Mouse (Mus musculus) heart, adult 2 months (tissue): Measurements from ENCODE around the gene Casc1. TPM values are rescaled to one million over a fixed set of nuclear protein-coding genes. Genes with fewer than 3 reads are reported as not detected.

ENCODE experiments used
- DNase-seq, 2 experiments: peaks; one replicate each; pipeline ENCODE4 v3.0.0; 2021
- H3K27ac ChIP-seq: fragments of 200-600 bp; 2 replicates; pipeline ENCODE4 v1.8.1; 2022
- H3K27me3 ChIP-seq: fragments of 200-500 bp; 2 replicates; pipeline ENCODE4 v1.6.1; 2012; ENCODE audit warnings: mild to moderate bottlenecking, low read length, inconsistent platforms, mixed read lengths; ENCODE audit not compliant: control insufficient read depth, insufficient read depth
- H3K36me3 ChIP-seq: fragments of 200-500 bp; 2 replicates; pipeline ENCODE4 v1.6.1; 2012; ENCODE audit warnings: low read length, inconsistent platforms; ENCODE audit not compliant: control insufficient read depth, insufficient read depth
- H3K4me1 ChIP-seq: fragments of 200-500 bp; 2 replicates; pipeline ENCODE4 v1.6.1; 2011; ENCODE audit warnings: low read length; ENCODE audit not compliant: control insufficient read depth, insufficient read depth
- H3K4me3 ChIP-seq: fragments of 200-600 bp; 2 replicates; pipeline ENCODE4 v1.8.1; 2022
- H3K79me2 ChIP-seq: fragments of 200-500 bp; replicated peaks from 2 replicates; pipeline ENCODE4 v1.6.1; 2012; ENCODE audit warnings: mild to moderate bottlenecking, inconsistent platforms, low read length, moderate library complexity, mixed read lengths; ENCODE audit not compliant: control insufficient read depth, insufficient read depth
- H3K9ac ChIP-seq: fragments of 200-500 bp; 2 replicates; pipeline ENCODE4 v1.6.1; 2012; ENCODE audit warnings: low read depth, mild to moderate bottlenecking, control low read depth, inconsistent platforms, low read length, mixed read lengths
- CTCF ChIP-seq: fragments of 200-600 bp; IDR thresholded peaks from 2 replicates; pipeline ENCODE4 v1.8.1; 2022; ENCODE audit warnings: antibody characterized with exemption, mild to moderate bottlenecking, moderate library complexity
- EP300 ChIP-seq: fragments of 200-500 bp; IDR thresholded peaks from 2 replicates; pipeline ENCODE4 v1.6.1; 2011; ENCODE audit warnings: low read depth, low read length, control low read depth; ENCODE audit not compliant: insufficient read depth
- POLR2A ChIP-seq: fragments of 200-500 bp; IDR thresholded peaks from 2 replicates; pipeline ENCODE4 v1.6.1; 2011; ENCODE audit warnings: mild to moderate bottlenecking, low read depth, low read length, control low read depth; ENCODE audit not compliant: insufficient read depth
- WGBS: fragments of 180-500 bp; shearing (Covaris S2); methylation state at CpG from one replicate; pipeline ENCODE4 v1.1.7; 2018; 5-methylcytosine and 5-hydroxymethylcytosine counted together
- intact Hi-C: fragments of 180-260 bp; cut with DNase I; formaldehyde crosslinking; loops from one replicate; pipeline ENCODE4 v1.15.1; 2025
- polyA plus RNA-seq: library from polyadenylated mRNA; depleted of rRNA; stranded (reverse); fragments of >200 nt; gene quantifications from 2 replicates; pipeline ENCODE4 v1.2.3, GENCODE M21; 2012
- total RNA-seq, 2 experiments: library from RNA; stranded (reverse); gene quantifications; 2 replicates each; pipeline ENCODE4 v1.2.3; 2021

Gene Casc1
- total and polyA plus RNA-seq, 3 experiments: 0.86 to 1.4 (median 0.98) TPM

- no peak overlapping the region for H3K9ac ChIP-seq
- H3K4me1 ChIP-seq: no peaks in the 10 kb centered on the region
- 97% methylated on average over 8 of the region's 8 CpGs for WGBS
- no peaks in the 10 kb centered on the region for H3K79me2 ChIP-seq
- no peak for DNase-seq
- intact Hi-C loops: no loop called here
- H3K27ac ChIP-seq: no peak overlapping the region
- H3K27me3 ChIP-seq: no peaks in the 10 kb centered on the region
- no peak for TF ChIP-seq POLR2A
- TF ChIP-seq EP300: no peak
- TF ChIP-seq CTCF: no peak
- H3K4me3 ChIP-seq: no peak overlapping the region
- no peaks in the 10 kb centered on the region for H3K36me3 ChIP-seq
Observed at GRCm38 (mm10) chr6:145197949-145198686, 12.7 kb downstream of the Casc1 start.

DNA sequence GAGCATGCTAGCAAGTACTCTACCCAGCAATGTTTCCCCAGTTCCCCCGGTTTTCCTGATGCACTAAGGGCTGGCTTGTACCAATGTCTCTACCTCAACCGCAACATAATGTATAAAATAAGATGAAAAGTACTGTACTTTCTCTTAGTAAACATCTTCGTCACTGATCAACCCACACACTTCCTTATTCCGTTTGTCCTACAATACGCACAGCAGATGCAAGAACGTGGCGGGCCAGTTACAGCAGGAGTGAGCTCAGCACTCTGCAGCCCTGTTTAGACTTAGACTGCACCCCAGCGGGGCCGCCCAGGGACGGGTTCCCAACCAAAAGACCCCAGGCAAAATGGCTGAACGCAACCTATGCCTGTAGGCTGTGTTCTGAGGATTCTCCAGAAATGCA, 17.4 kb downstream of the Casc1 start:
- no peaks in the 10 kb centered on the region for H3K79me2 ChIP-seq
- 63% methylated on average over 11 of the region's 11 CpGs for WGBS
- H3K27ac ChIP-seq: no peak overlapping the region
- no peak overlapping the region for H3K4me3 ChIP-seq
- TF ChIP-seq CTCF (no peak), POLR2A (no peak), EP300 (no peak)
- intact Hi-C loops: no loop called here
- no peaks in the 10 kb centered on the region for H3K27me3 ChIP-seq
- DNase-seq: no peak
- H3K36me3 ChIP-seq: no peaks in the 10 kb centered on the region
- no peaks in the 10 kb centered on the region for H3K4me1 ChIP-seq
- H3K9ac ChIP-seq: no peak overlapping the region

DNA sequence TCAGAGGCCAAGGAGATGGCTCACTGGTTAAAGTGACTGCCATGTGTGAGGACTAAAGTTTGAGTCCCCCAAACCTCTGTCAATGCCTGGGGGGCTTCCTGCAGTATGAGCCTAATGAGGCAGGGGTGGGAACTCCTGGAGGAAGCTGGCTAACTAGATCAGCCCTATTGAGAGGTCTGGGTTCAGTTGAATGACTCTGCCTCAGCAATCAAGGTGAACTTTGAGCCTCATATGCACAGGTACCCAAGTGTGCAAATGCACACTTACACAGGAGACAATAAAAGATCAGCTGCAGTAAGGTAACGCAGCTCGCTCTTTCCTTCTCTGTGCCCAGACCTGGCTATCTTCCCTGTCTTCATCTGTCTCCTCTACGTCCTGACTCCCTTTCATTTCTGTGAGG, 17.8 kb downstream of the Casc1 start:
- Histone ChIP-seq H3K27me3 (no peaks in the 10 kb centered on the region), H3K4me3 (no peak overlapping the region), H3K79me2 (no peaks in the 10 kb centered on the region), H3K27ac (no peak overlapping the region), H3K9ac (no peak overlapping the region), H3K4me1 (no peaks in the 10 kb centered on the region), H3K36me3 (no peaks in the 10 kb centered on the region)
- no peak for DNase-seq
- intact Hi-C loops: no loop called here
- WGBS: 84% methylated on average over 3 of the region's 3 CpGs
- no peak for TF ChIP-seq POLR2A
- TF ChIP-seq EP300: no peak
- no peak for TF ChIP-seq CTCF

DNA sequence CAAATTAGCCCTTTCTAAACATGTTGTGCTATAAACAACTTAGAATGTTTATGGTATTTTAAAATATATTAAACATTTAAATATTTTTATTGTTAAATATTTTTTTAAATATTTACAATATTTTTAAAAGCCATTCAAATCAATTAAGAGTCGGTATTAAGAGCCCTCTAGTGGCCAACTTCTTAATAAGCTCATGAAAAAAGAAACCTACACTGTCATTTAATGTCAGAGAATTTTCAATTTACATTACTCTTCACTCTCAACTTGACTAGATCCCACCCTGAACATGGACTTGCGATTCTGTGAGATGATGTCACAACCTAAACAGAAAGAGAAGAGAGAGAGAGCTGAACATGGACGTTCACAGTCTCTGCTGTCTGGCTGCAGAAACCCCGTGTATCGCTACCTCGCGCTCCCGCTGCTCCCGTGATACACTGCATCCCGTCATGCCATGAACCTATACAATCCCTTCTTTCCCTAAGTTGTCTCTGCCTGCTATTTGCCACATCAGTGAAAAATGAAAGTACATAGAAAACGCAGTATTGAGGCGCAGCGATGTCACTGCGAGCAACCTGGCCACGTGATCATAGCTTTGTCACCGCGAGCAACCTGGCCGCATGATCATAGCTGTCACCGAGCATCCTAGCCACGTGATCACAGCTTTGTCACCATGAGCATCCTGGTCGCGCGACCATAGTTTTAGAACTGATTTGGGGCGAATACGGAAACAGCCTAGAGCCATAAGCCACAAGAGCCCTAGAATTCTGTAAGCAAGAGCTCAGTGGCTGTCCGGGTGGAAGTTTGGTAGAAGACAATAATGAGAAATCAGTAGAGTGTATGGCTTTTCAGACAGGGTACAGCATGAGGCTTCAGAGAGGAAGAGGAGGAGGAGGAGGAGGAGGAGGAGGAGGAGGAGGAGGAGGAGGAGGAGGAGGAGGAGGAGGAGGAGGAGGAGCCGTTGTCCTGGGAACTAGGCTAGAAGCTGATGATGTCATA, 23.4 kb downstream of the Casc1 start:
- WGBS: 51% methylated on average over 27 of the region's 27 CpGs
- TF ChIP-seq POLR2A: no peak
- peak; percentile 86 for TF ChIP-seq CTCF
- no peak overlapping the region for H3K27ac ChIP-seq
- peak overlapping the region; percentile 2; the same call in 1 of the 2 replicates for H3K9ac ChIP-seq
- no peaks in the 10 kb centered on the region for H3K36me3 ChIP-seq
- intact Hi-C loops: loop anchor here (1.0 kb wide), 2 partner anchors 98 to 154 kb away; no protein-coding TSS in a partner anchor
- peak in 1 of 2 experiments; percentile 26 for DNase-seq
- no peaks in the 10 kb centered on the region; the same call in 1 of the 2 replicates for H3K4me1 ChIP-seq
- H3K79me2 ChIP-seq: no peaks in the 10 kb centered on the region
- no peaks in the 10 kb centered on the region for H3K27me3 ChIP-seq
- peak overlapping the region; percentile 42 for H3K4me3 ChIP-seq

DNA sequence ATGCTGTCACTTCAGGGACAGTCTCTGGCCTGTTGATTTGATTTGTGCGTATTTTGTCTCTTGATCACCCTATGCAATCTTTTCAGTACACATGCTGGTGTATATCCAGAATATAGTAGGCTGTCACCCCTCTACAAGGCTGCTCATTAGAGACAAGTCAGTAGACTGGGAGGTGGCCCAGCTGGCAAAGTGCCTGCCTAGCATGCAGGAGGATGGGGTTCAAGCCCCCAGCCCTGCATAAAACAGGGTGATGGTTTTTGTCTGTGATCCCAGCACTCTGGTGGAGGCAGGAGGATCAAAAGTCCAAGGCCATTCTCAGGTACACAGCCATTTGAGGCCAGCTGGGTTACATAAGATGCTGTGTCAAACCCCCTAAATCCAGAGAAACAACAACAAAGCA, 24.7 kb downstream of the Casc1 start:
- H3K27ac ChIP-seq: no peak overlapping the region
- H3K27me3 ChIP-seq: no peaks in the 10 kb centered on the region
- peaks cover 4% of the 10 kb centered on the region for H3K4me1 ChIP-seq
- intact Hi-C loops: no loop called here
- no peaks in the 10 kb centered on the region for H3K79me2 ChIP-seq
- 86% methylated on average over 1 of the region's 1 CpGs for WGBS
- H3K36me3 ChIP-seq: no peaks in the 10 kb centered on the region
- no peak overlapping the region for H3K9ac ChIP-seq
- H3K4me3 ChIP-seq: no peak overlapping the region
- TF ChIP-seq POLR2A (no peak), EP300 (no peak), CTCF (no peak)
- DNase-seq: no peak
